Mouse (Mus musculus) kidney, postnatal 14 days (tissue): ENCODE data around the gene Tom1.
A peak's percentile ranks its signal among the peaks of the same experiment; 100 is the strongest.

Experiments used
- DNase-seq: peaks from one replicate; pipeline ENCODE4 v3.0.0; 2022; ENCODE audit warnings: mixed read lengths

The Tom1 gene

DNA sequence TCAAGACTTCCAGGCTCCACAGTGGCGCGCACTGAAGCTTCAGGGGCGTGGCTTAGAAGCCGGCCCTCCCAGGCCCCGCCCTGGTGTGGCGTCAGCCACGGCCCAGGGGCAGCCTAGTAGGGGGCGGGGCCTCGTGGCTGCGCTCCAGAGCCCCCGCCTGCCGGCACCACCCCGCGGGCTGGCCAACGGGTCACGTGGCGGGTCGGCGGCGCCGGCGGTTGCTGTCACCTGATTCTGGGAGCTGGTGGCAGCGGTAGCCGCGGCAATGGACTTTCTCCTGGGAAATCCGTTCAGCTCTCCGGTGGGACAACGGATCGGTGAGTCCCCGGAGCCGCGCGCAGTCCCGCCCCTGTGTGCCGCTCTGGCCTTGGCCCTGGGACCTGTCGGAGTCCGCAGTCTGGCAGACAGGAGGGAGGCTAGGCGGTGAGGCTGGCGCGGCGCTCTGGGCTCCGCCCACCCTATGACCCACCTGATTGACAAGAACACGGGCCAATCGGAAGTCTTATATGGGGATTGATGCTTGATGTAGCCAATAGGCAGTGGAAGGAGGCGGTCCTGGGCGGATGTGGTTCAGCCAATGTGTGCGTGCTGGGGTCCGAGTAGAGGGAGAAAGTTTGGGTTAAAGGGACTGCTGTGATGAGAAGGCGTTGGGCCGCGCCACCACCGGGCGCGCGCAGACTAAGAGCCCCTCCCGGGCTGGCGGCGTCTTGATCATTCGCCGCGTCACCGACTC is at the start of gene Tom1:
TSS of gene Tom1 (plus strand) at position 195 of the 733 bp plus-strand sequence.
- peak; percentile 98 for DNase-seq

DNA sequence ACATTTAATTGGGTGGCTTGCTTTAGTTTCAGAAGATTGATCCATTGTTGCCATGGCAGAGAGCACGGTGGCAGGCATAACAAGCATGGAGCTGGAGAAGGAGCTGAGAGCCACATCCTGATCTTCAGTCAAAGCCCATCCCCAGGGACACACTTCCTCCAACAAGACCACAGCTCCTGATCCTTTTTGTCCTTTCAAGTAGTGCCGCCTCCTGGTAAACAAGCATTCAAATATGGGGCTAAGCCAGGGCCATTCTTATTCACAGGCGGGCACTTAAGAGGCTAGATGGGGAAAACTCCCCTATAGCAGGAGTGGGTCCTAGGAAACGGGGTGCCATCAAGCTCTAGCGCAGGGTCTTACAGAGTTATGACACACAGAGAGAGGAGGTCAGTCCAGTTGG is 46.1 kb upstream of the Tom1 start:
- DNase-seq, result no peak

DNA sequence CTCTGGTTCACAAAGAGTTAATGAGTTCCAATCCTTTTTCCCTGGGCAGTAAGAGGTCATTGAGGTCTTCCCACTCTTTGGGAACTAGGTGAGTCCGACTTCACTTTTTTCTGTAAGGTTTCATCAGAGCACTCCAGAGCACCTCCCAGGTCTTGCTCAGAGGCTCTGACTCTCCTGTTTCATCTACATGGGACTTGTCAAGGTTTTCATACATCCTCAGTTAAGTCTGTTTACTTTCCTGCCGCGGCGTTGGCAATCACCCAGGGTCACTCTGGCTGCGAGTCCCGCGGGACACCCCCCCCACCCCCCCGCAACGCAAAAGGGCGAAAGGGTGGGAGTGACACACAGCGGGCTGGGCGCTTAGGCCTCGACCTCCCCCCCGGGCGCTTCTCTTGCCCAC is 43.5 kb upstream of the Tom1 start:
- DNase-seq, result no peak

DNA sequence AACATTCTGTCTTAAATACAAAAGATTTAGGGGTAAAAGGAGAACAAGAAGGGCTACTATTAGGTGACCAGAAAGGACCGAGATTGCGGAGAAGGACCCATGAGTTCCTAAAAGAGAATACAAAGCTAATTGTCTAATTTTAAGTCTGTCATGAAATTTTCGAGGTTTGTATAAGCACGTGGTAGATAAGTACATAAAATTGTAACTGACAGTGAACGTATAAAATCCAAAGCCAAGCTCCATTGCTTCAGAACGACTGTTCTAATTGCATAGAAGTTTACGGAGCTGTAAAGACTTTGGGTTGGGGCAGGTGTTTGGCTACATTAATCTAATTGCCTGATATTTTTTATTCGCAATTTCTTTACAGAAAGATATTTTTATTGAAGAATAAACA is 40.4 kb upstream of the Tom1 start, which contains the start of gene Hmgxb4:
TSS of gene Hmgxb4 (plus strand) at position 276 of the 394 bp plus-strand sequence.
- DNase-seq, result no peak

DNA sequence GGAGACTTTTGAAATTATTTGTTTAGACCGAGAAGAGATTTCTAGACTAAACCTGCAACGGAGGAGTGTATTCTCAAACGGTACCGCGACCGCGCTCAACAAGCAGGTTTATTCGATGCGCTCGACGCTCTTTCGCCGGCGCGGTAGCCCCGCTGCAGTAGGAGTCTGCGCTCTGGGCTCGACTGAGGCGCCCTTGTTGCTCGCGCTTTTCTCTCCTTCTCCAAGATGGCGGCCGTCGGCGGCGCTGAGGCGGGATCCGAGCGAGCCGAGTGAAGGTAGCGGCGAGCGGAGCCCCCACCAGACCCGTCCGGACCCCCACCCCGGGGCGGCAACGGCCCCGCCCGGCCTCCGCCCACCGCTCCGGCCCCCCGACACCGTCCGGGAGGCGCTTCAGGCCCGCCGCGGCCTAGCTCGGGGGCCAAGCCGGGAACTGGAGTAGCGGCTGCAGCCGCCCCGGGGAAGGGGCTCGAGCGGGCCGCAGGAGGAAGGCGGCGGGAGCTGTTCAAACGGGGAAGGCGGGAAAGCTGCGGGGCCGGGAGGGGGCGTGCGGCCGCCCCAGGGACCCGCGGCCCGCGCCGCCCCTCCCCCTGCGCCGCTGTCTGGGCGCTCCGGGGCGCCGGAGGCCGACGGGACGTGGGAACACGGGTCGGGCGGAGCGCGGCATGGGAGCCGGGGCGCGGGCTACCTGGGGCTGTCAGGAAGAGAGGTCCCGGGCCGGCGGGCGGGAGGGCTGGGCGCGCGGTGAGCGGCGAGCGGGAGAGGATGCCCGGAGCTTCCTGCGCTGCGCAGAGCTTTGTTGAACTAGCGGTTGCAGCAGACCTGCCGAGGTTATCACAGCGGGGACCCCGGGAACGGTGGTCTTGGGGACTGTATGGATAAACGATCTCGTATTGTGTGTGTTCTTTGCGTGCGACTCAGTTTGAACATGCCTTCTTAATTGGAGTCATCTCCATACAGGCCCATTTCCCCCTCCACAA is 39.7 kb upstream of the Tom1 start:
- DNase-seq, result peak; percentile 91

DNA sequence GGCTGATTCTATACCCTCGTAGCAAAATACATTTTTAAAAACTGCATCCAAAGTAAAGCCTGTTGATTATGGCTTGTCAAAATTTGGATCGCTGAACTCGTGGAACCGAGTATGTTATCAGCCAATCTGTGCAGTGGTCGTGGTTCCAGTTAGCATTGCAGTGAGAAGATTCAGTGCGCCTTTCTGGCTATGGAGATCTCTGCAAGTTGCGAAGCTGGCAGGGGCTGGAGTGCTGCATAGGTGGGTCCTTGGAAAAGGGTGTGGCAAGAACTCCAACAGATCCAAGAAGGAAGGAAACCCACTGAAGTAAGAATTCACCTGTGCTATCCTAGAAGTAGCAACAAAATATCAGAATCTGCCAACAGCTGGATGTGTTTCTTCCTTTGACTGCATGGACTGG is 39.0 kb upstream of the Tom1 start:
- no peak for DNase-seq

DNA sequence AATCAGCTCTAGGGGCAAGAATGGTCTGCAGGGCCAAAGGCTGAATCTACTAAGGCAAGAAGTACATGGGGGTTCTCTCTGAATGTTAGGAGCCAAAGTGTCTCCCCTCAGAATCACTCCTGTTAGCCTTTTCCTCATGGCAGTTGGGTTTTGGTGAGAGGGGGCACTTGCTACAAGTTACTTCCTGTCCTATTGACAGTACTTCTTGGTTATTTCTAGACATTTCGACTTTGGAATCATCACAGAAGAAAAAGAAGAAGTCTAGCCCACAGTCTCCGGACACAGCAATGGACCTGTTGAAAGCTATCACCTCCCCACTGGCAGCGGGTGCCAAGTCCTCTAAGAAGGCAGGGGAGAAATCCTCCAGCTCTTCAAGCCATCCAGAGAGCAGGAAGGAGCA is 33.1 kb upstream of the Tom1 start:
- DNase-seq, result no peak

DNA sequence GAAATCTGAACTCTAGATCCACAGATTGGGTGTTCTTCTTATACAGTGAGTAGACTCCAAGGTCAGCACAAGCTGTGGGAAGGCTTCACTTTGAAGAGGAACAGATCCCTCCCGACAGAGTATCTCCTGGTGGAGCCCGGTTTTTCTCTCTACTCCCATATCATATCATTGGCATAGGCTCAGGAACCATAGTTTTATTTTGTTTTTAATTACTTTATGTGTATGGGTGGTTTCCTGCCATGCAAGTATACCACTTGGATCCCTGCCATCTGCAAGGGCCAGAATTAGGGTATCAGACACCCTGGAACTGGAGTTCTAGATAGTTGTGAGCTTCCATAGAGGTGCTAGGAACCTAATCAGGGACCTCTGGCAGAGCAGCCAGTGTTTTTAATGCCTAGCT is 24.7 kb upstream of the Tom1 start:
- no peak for DNase-seq

DNA sequence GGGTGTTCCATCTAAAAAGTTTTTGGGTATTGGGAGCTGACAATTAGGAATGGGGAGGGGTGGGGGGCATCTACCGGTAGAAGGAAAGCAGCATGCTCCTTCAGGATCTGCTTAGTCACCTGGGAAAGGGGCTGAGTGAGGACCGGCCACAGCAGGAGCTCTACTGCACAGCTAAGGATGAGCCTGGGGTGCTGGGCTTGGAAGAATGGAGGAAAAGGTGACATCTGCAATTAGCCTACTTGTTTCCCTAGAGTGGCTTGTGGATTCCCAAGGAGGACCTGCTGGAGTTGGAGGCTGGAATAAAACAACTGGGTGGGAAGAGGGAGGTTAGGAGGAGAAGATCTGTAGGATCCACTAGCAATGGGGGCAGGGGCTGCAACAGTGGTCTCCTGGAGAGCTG is 19.9 kb upstream of the Tom1 start:
- no peak for DNase-seq

DNA sequence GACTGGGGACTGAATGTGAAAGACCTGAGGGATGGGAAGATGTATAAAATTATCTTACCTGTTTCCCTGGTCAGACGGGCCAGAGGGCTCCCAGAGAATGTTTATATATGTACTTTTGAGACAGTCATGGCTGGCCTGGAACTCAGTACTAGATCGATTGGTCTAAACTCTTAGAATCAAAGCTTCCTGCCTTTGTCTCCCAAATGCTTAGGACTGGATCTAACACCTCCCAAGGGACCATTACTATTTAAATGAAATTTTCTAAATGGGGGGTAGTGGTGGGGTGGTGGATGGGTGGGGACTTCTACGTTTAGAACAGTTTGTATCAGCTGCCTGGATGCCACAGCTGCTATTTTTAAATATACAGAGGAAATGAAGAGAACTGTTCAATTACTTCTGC is 19.5 kb upstream of the Tom1 start:
- no peak for DNase-seq

DNA sequence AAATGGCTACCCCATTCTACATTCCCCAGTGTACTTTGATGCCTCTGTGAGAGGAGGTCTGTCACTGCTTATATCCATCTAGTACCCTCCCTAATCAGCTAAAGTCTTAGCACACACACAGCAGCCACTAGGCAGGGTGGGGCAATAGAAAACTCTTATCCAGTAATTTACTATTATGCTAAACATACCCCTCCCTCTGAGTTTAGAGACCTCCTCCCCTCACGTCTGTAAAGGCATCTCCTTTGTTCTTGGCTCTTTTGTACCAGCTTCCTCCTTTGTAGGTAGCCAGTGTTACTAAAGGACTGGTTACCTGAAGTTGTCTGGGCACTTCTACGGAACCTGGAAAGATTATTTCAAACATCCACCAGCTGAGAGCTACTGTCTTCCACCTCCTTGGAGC is 17.5 kb upstream of the Tom1 start:
- DNase-seq, result no peak

DNA sequence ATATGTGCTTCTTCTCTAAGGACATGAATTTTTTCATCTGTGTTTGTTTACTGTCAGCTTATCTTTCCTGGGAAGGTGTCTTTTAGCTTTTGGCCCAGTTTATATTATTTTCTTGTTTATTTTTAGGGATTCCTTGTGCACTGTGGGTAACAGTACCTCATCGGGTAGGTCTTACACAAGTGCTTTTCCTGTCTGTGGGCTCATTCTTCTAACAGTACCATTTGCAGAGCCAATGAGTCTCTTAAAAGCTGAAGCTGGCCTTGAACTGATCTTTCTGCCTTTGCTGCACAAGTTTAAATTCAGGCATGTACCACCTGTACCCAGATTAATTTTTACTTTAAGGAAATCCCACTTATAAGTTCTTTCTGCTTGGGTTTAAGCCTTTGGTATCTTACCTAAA is 17.1 kb upstream of the Tom1 start:
- no peak for DNase-seq

DNA sequence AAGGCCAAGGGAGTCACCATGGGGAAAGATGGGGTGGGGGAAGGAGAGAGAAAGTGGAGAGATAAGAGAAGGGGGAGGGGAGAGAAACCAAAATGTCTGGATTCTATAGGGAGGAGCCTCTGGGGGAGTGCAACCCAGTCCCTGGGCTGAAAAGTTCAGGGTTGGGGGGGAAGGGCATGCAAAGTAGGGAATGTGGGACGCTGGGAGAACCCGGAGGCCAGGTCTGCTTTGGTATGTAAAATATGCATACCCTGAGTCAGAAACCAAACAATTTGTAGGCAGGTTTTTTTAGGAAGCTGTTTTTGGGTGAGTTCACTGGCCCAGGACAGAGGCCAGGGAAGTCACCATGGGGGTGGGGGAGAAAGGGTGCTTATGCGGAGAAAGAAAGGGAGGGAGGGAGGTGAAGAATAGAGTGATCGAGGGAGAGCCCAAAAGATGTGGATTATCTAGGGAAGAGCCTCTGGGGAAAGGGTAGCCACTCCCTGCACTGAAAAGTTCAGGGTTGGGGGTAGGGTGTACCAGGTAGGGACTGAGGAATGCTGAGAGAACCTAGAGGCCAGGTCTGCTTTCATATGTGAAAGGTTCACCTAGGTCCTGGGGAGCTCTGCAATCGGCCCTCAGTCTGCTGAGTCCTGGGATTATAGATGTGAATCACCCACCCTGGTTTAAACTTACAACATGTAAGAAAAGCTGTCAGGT is 15.1 kb upstream of the Tom1 start:
- peak; percentile 62 for DNase-seq

DNA sequence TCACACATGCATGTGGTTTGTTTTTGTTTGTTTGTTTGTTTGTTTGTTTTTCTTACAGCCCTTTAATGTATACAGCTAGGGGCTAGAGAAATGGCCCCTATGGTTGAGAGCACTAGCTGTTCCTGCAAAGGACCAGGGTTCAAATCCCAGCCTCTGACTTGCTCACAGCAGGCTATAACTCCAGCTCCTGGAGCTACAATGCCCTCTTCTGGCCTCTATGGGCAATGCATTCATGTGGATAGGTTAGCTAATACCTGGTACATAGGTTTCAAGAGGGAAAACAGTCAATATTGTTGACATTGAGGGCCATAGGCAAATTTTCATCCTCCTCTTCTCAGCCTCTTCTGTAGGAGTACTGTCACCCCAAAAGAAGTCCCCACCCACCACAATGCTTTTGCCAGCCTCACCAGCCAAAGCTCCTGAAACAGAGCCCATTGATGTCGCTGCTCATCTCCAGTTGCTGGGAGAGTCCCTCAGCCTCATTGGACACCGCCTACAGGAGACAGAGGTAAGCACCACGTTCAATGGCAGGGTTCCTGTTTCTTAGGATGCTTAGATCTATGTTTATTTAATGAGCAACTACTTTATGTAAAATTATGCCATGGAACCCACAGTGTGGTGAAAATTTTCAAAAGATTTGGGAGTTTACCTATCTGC is 9.7 kb upstream of the Tom1 start:
- no peak for DNase-seq

DNA sequence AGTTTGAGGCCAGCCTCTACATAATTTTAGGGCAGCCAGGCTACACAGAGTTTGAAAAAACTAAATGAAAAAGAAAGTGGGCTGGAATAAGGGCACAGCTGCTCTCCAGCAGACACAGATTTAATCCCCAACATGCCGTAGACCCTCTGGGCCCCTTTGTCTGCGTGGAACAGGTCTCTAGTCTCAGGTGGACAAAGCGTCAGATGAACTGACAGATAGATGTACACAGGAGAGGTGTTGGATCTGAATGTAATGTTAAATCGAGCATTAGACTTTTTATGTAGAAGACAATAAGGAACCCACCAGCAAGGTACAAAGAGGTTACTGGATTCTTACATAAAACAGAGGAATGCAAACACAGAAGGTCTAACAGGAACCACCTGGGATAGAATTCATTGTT is 7.7 kb upstream of the Tom1 start:
- DNase-seq, result no peak

DNA sequence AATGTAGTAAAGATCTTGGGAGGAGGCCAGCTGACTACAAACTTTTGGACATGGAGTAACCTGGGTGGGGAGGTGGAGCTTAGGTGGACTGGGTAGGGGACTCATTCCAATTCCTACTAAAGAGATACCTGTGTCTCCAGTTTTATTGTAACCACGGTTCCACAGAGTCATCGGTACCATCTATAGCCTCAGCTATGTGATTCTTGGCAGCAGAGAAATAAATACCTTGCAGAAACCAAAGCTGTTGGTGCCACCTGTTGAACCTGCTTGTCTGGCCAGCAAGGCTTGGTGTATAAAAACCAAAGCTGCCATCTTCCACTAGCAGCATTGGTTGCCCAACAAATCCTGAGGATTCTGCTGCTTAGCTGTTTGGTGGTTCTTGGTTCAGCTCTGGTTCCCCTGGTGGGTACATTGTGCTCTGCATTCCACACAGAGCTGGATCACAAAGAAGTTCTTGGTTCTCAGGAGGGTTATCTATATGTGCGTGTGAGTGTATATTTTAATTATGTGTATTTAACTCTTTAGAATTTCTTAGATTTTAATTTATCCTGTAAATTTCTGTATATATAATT is 3.0 kb upstream of the Tom1 start:
- DNase-seq, result no peak

DNA sequence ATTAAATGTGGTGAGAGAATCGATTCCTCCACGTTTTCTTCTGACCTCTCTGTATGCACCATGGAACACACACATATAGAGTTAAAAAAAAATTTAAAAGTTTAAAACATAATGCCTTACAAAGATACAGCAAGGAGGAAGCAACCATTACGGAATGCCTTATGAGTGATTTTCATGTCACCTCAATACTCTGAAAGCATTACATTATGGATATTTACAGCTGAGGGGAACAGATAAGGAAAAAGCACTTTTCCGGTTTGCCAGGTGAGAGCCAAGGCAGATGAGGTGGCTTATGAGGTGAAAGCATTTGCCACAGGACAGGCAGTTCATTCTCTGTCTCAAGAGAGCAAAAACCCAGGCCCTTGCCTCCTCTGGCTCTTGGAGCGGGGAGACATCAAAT is 544 bp upstream of the Tom1 start:
- no peak for DNase-seq

DNA sequence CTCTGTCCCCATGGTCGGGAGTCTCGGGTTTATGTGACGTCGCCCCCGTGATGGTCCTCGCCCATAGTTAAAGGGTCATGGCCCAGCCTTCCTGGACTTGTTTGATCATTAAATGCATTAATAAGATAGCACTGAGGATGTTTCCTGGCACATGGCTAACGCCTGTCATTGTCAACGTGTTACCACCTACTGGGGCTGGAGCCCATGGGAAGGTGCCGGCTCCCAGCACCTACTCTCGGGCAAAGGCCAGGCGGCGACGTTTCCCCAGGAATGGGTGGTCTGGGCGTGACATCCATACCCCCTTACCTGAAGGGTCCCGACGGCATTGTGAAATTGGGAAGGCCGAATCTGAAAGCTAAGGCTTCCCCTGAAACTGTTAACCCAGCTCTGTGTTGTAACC is 780 bp downstream of the Tom1 start:
- DNase-seq, result no peak

DNA sequence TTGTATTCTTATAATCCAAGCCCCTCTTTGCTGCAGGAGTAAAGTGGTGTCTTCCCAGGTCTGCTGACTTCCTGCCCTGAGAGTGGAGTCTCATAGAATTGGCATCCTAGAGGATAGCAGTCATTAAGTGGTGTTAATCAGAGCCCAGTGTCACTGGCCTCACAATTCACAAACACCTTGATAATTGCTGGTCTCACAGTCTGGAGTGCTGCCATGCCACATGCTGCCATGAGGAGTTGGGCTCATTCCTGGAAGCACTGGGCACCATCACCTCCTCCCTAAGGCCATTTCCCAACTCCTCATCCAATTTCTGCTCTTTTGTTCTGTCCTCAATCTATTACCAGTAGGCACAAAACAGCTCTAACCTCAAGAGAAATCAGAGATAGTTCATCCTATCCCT is 2.1 kb downstream of the Tom1 start:
- DNase-seq, result no peak

DNA sequence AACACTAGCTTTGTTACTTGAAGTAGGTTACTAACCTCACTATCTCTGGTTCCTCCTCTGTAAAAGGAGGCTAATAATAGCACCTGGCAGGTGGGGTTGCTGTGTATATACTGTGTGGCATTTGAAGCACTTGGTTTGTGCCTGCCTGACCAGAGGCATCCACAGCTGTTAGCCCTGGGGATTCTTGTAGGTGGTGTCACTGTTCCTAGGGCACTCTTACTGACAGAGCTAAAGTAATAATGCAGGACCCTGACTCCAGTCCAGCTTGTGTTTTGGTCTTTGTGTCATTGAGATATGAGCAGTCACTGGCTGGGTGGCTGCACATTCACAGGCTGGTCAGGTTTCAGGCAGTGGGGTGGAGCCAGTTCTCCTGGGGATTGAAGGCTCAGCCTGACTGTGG is 5.0 kb downstream of the Tom1 start:
- peak; percentile 37 for DNase-seq

DNA sequence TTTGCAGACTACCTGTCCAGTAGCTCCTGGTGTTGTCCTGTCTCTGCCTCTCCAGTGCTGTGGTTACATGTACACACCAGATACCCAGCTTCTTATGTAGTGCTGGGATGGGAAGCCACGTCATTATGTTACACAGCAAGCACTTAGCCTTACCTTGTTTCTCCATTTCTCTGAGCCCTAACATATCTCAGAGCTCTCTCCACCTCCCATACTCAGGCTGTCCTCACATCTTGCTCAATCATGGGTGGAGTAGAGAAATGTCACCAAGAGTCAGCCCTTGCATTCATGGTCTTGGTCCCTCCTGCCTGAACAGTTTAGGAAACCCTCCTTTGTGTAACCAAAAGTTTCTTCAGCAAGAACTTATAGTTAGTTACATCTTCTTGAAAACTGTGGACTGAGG is 6.2 kb downstream of the Tom1 start:
- no peak for DNase-seq

DNA sequence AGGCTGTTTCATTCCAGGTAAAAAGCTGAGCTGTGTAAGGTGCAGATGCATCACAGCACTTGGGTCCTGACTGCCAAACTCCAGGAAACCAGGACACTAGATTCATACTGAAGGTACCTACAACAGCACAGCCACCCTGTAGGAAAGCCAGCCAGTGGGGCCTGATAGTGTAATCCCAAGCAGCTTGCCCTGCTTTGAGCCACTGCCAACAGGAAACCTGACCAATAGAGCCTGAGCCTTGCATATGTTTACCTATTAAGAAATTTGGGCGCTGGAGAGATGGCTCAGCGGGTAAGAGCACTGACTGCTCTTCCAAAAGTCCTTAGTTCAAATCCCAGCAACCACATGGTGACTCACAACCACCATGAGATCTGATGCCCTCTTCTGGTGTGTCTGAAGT is 8.7 kb downstream of the Tom1 start:
- DNase-seq, result no peak

DNA sequence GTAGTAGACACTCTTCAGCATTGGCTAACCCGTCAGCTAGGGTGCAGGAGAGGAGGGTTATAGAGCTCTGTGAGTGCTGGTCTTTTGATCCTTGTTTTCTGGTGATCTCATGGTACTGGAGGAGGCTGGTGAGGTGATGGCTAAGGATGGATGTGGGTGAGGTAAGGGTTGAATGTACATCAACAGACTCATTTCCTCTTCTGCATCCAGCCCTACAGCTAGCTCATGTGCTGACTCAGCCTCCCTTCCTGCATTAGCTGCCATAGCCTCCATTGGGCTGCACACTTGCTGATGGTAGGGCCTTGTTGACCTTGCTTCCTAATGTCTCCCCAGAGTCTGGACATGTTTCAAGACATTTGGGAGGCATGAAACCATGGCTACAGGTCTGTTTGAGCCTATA is 9.5 kb downstream of the Tom1 start:
- no peak for DNase-seq
